Mouse (Mus musculus): ENCODE measurements around the gene Mup13. TPM values are rescaled to one million over a fixed set of nuclear protein-coding genes. Genes with fewer than 3 reads are reported as not detected.
"Not testable (repeated sequence)": the region's sequence is repeated elsewhere in the genome, so short reads cannot be mapped to it uniquely, and the experiment has no call there.

Gene Mup13
- polyA plus RNA-seq (2014; fragmentation: Nextera tagmentation; extraction: Ambion mirVana): not detected in 2 replicates

- ATAC-seq (ENCODE audit: low FRiP score): not testable (repeated sequence)
- whole genome bisulfite sequencing: 85% methylated on average over 3 of the region's 4 CpGs
Observed at GRCm38 (mm10) chr4:61228186-61228585, at the start of gene Mup13. Mup13 (minus strand) TSS chr4:61228286.

More at GRCm38 (mm10) chr4:61228186-61228585, at the start of gene Mup13:
- DNase-seq (ENCODE audit: low spot score); H3K27ac ChIP-seq (ENCODE audit: low read depth, low read length); H3K27me3 ChIP-seq (ENCODE audit: control insufficient read depth, insufficient read depth, low read length); H3K36me3 ChIP-seq (ENCODE audit: control insufficient read depth, insufficient read depth, low read length); H3K9ac ChIP-seq (ENCODE audit: low read depth, low read length); H3K4me2 ChIP-seq (replicated peaks; ENCODE audit: low read depth, low read length); H3K4me3 ChIP-seq (ENCODE audit: low read depth, low read length); H3K4me1 ChIP-seq (replicated peaks; ENCODE audit: control insufficient read depth, insufficient read depth, low read length); H3K9me3 ChIP-seq (ENCODE audit: control insufficient read depth, low read length): not testable (repeated sequence)

Other genes with a start within 250 kb of the Mup13 start
- 0.24 TPM in 1 of 2 replicates, not detected in the other for gene Mup14, start 75.7 kb upstream of the Mup13 start, polyA plus RNA-seq (2014; fragmentation: Nextera tagmentation; extraction: Ambion mirVana)
- gene Mup15, start 211.5 kb upstream of the Mup13 start, polyA plus RNA-seq (2014; fragmentation: Nextera tagmentation; extraction: Ambion mirVana): not detected in 2 replicates

Measured in hindbrain, embryonic 11.5 days (tissue).